Mouse (Mus musculus): ENCODE measurements around the gene 2210408I21Rik. TPM values are rescaled to one million over a fixed set of nuclear protein-coding genes. Genes with fewer than 3 reads are reported as not detected.

Gene 2210408I21Rik
- polyA plus RNA-seq, 1 experiment from 2014 or later, result 11.3 TPM

GRCm38 (mm10) chr13:77529760-77530159 is 394.4 kb downstream of the 2210408I21Rik start:
- H3K4me1 ChIP-seq, result peaks cover 11% of the 10 kb centered on the region
- H3K27ac ChIP-seq, result no peak overlapping the region
- peak; percentile 52; the same call in 1 of the 2 replicates for ATAC-seq

GRCm38 (mm10) chr13:77537466-77537865 is 402.1 kb downstream of the 2210408I21Rik start:
- Histone ChIP-seq H3K4me1 (no peaks in the 10 kb centered on the region), H3K4me3 (no peak overlapping the region), H3K27me3 (no peaks in the 10 kb centered on the region), H3K9ac (no peak overlapping the region), H3K4me2 (no peak overlapping the region), H3K27ac (no peak overlapping the region), H3K9me3 (replicated peaks) (no peaks in the 10 kb centered on the region), H3K36me3 (ENCODE audit: poor library complexity, severe bottlenecking) (no peaks in the 10 kb centered on the region)
- 93% methylated on average over 4 of the region's 4 CpGs for WGBS
- ATAC-seq, result no peak

More at GRCm38 (mm10) chr13:77529760-77530159, 394.4 kb downstream of the 2210408I21Rik start:
- no peaks in the 10 kb centered on the region for H3K9me3 ChIP-seq (replicated peaks)
- H3K27me3 ChIP-seq, result no peaks in the 10 kb centered on the region
- H3K4me2 ChIP-seq, result no peak overlapping the region
- H3K4me3 ChIP-seq, result no peak overlapping the region
- no peaks in the 10 kb centered on the region for H3K36me3 ChIP-seq (ENCODE audit: poor library complexity, severe bottlenecking)
- H3K9ac ChIP-seq, result no peak overlapping the region

- ATAC-seq, result peak; percentile 73
- no peak overlapping the region for H3K9ac ChIP-seq
- 17% methylated on average over 16 of the region's 16 CpGs for WGBS
- no peaks in the 10 kb centered on the region for H3K9me3 ChIP-seq (replicated peaks)
- no peak overlapping the region; the same call in 1 of the 2 replicates for H3K27ac ChIP-seq
- no peaks in the 10 kb centered on the region for H3K36me3 ChIP-seq (ENCODE audit: poor library complexity, severe bottlenecking)
- H3K4me3 ChIP-seq, result no peak overlapping the region; the same call in 1 of the 2 replicates
- peak overlapping the region; percentile 46 for H3K4me2 ChIP-seq
- H3K4me1 ChIP-seq, result 0 out of 2 replicates have a peak, but pooled peaks cover 8% of the 10 kb centered on the region
- H3K27me3 ChIP-seq, result peaks cover 20% of the 10 kb centered on the region
Observed at GRCm38 (mm10) chr13:77547486-77548385, 412.4 kb downstream of the 2210408I21Rik start.

- 0 out of 2 replicates have a peak, but pooled peaks cover 8% of the 10 kb centered on the region for H3K4me1 ChIP-seq
- peaks cover 24% of the 10 kb centered on the region for H3K27me3 ChIP-seq
- whole genome bisulfite sequencing, result 2% methylated on average over 3 of the region's 3 CpGs
- H3K4me3 ChIP-seq, result no peak overlapping the region; the same call in 1 of the 2 replicates
- peak; percentile 97 for ATAC-seq
- H3K36me3 ChIP-seq (ENCODE audit: poor library complexity, severe bottlenecking), result no peaks in the 10 kb centered on the region
- H3K9ac ChIP-seq, result no peak overlapping the region
- H3K27ac ChIP-seq, result no peak overlapping the region
- H3K9me3 ChIP-seq (replicated peaks), result no peaks in the 10 kb centered on the region
- peak overlapping the region; percentile 46 for H3K4me2 ChIP-seq
Observed at GRCm38 (mm10) chr13:77548386-77548695, 413.0 kb downstream of the 2210408I21Rik start.

- Histone ChIP-seq H3K27me3 (peaks cover 24% of the 10 kb centered on the region), H3K4me1 (0 out of 2 replicates have a peak, but pooled peaks cover 8% of the 10 kb centered on the region), H3K9me3 (replicated peaks) (no peaks in the 10 kb centered on the region), H3K27ac (no peak overlapping the region), H3K4me2 (no peak overlapping the region), H3K9ac (no peak overlapping the region), H3K4me3 (no peak overlapping the region), H3K36me3 (ENCODE audit: poor library complexity, severe bottlenecking) (no peaks in the 10 kb centered on the region)
- peak; percentile 57; the same call in 1 of the 2 replicates for ATAC-seq
- WGBS, result 13% methylated on average over 4 of the region's 4 CpGs
Observed at GRCm38 (mm10) chr13:77548750-77549149, 413.4 kb downstream of the 2210408I21Rik start.

- no peaks in the 10 kb centered on the region for H3K9me3 ChIP-seq (replicated peaks)
- WGBS, result 64% methylated on average over 4 of the region's 4 CpGs
- no peak for ATAC-seq
Observed at GRCm38 (mm10) chr13:77594011-77594410, 458.7 kb downstream of the 2210408I21Rik start.

GRCm38 (mm10) chr13:77615346-77615745 is 480.0 kb downstream of the 2210408I21Rik start:
- H3K9ac ChIP-seq, result no peak overlapping the region
- ATAC-seq, result no peak
- no peak overlapping the region for H3K4me2 ChIP-seq
- no peaks in the 10 kb centered on the region for H3K27me3 ChIP-seq
- WGBS, result 88% methylated on average over 2 of the region's 2 CpGs
- H3K27ac ChIP-seq, result no peak overlapping the region
- H3K4me3 ChIP-seq, result no peak overlapping the region
- no peaks in the 10 kb centered on the region for H3K36me3 ChIP-seq (ENCODE audit: poor library complexity, severe bottlenecking)
- H3K4me1 ChIP-seq, result no peaks in the 10 kb centered on the region
- H3K9me3 ChIP-seq (replicated peaks), result no peaks in the 10 kb centered on the region

More at GRCm38 (mm10) chr13:77594011-77594410, 458.7 kb downstream of the 2210408I21Rik start:
- no peak overlapping the region for H3K4me3 ChIP-seq
- no peaks in the 10 kb centered on the region for H3K27me3 ChIP-seq
- no peak overlapping the region for H3K27ac ChIP-seq
- H3K4me1 ChIP-seq, result no peaks in the 10 kb centered on the region
- no peak overlapping the region for H3K4me2 ChIP-seq
- H3K9ac ChIP-seq, result no peak overlapping the region
- H3K36me3 ChIP-seq (ENCODE audit: poor library complexity, severe bottlenecking), result no peaks in the 10 kb centered on the region

Other genes with a start within 250 kb of the 2210408I21Rik start
- gene Slf1, start 67 bp upstream of the 2210408I21Rik start, polyA plus RNA-seq (2015; fragmentation: Nextera tagmentation; extraction: Ambion mirVana), result 69.7 and 69.8 TPM in 2 replicates